Mouse (Mus musculus) urinary bladder, adult 2 months (tissue): ENCODE data around the gene Impdh1. TPM values are rescaled to one million over a fixed set of nuclear protein-coding genes. Genes with fewer than 3 reads are reported as not detected.
"Not testable (repeated sequence)": the region's sequence is repeated elsewhere in the genome, so short reads cannot be mapped to it uniquely, and the experiment has no call there.

Experiments used
- DNase-seq: peaks from one replicate; pipeline ENCODE4 v3.0.0; 2022; ENCODE audit warnings: low spot score
- polyA plus RNA-seq: library from polyadenylated mRNA; depleted of rRNA; stranded (reverse); fragments of >200 nt; gene quantifications from 2 replicates; pipeline ENCODE4 v1.2.3, GENCODE M21; 2012; rRNA removed

Gene Impdh1
- polyA plus RNA-seq, 1 experiment = 33.9 TPM

GRCm38 (mm10) chr6:29179843-29180242, 36.3 kb downstream of the Impdh1 start:
- DNase-seq = peak; percentile 5

- peak; percentile 47 for DNase-seq
Measured at GRCm38 (mm10) chr6:29178888-29179658, 37.1 kb downstream of the Impdh1 start, which contains the start of gene Prrt4. TSS of gene Prrt4 (minus strand) at chr6:29179584.

- DNase-seq = peak; percentile 14
Measured at GRCm38 (mm10) chr6:29177901-29178879, 38.0 kb downstream of the Impdh1 start.

- no peak for DNase-seq
Measured at GRCm38 (mm10) chr6:29175113-29175512, 41.1 kb downstream of the Impdh1 start.

GRCm38 (mm10) chr6:29174368-29174767, 41.8 kb downstream of the Impdh1 start:
- no peak for DNase-seq

- peak; percentile 60 for DNase-seq
Measured at GRCm38 (mm10) chr6:29170952-29171388, 45.2 kb downstream of the Impdh1 start.

- DNase-seq = peak; percentile 31
Measured at GRCm38 (mm10) chr6:29170063-29170921, 45.9 kb downstream of the Impdh1 start.

GRCm38 (mm10) chr6:29169675-29170062, 46.5 kb downstream of the Impdh1 start:
- DNase-seq = peak; percentile 21

GRCm38 (mm10) chr6:29168871-29169270, 47.3 kb downstream of the Impdh1 start:
- peak; percentile 8 for DNase-seq

GRCm38 (mm10) chr6:29166196-29166595, 50.0 kb downstream of the Impdh1 start:
- DNase-seq = no peak

- DNase-seq = peak; percentile 62
Measured at GRCm38 (mm10) chr6:29164314-29165244, 51.6 kb downstream of the Impdh1 start, which contains the start of gene Rbm28. TSS of gene Rbm28 (minus strand) at chr6:29165006.

- not testable (repeated sequence) for DNase-seq
Measured at GRCm38 (mm10) chr6:29161291-29161690, 54.9 kb downstream of the Impdh1 start.

GRCm38 (mm10) chr6:29160786-29161185, 55.4 kb downstream of the Impdh1 start:
- no peak for DNase-seq

- DNase-seq = no peak
Measured at GRCm38 (mm10) chr6:29156326-29156725, 59.8 kb downstream of the Impdh1 start.

Other genes with a start within 250 kb of the Impdh1 start
- gene Lep, start 156.1 kb downstream of the Impdh1 start, polyA plus RNA-seq = 1.4 and 4.8 TPM in 2 replicates
- 30.5 and 37.1 TPM in 2 replicates for gene Rbm28, start 51.4 kb downstream of the Impdh1 start, polyA plus RNA-seq
- 0.41 and 0.52 TPM in 2 replicates for gene Prrt4, start 36.8 kb downstream of the Impdh1 start, polyA plus RNA-seq
- gene Hilpda, start 56.1 kb upstream of the Impdh1 start, polyA plus RNA-seq = 39.8 and 70.3 TPM in 2 replicates
- 1.1 and 1.9 TPM in 2 replicates for gene Fam71f2, start 63.2 kb upstream of the Impdh1 start, polyA plus RNA-seq
- not detected in 2 replicates for gene Fam71f1, start 102.8 kb upstream of the Impdh1 start, polyA plus RNA-seq
- 274 and 306 TPM in 2 replicates for gene Calu, start 131.7 kb upstream of the Impdh1 start, polyA plus RNA-seq
- 9.3 and 11.3 TPM in 2 replicates for gene Opn1sw, start 172.1 kb upstream of the Impdh1 start, polyA plus RNA-seq
- 19.7 and 29.6 TPM in 2 replicates for gene Ccdc136, start 179.9 kb upstream of the Impdh1 start, polyA plus RNA-seq
- gene Flnc, start 216.9 kb upstream of the Impdh1 start, polyA plus RNA-seq = 40.8 and 75.6 TPM in 2 replicates